Mouse (Mus musculus) G1E (cell line): ENCODE results near the gene Olfr114. TPM values are rescaled to one million over a fixed set of nuclear protein-coding genes. Genes with fewer than 3 reads are reported as not detected.

ENCODE experiments used
- ATAC-seq: 2 replicates; pipeline ENCODE4 v1.8.0; 2016; ENCODE audit warnings: mild to moderate bottlenecking; ENCODE audit not compliant: insufficient number of reproducible peaks, poor library complexity, low FRiP score, severe bottlenecking; ENCODE audit errors: extremely low read depth
- DNase-seq: peaks from one replicate; pipeline ENCODE4 v3.0.0; 2012; ENCODE audit warnings: low spot score
- H3K27me3 ChIP-seq: 2 replicates; pipeline ENCODE4 v1.6.1; 2012; ENCODE audit warnings: mild to moderate bottlenecking, low read length, inconsistent platforms; ENCODE audit not compliant: insufficient read depth
- H3K36me3 ChIP-seq: replicated peaks from 2 replicates; pipeline ENCODE3; 2012; ENCODE audit warnings: mild to moderate bottlenecking, inconsistent platforms
- H3K4me1 ChIP-seq: 2 replicates; pipeline ENCODE4 v1.6.1; 2012; ENCODE audit warnings: low read depth, low read length, inconsistent platforms, mixed read lengths; ENCODE audit not compliant: insufficient read depth
- H3K4me3 ChIP-seq: 2 replicates; pipeline ENCODE4 v1.5.1; 2012; ENCODE audit warnings: low read depth, mild to moderate bottlenecking, inconsistent platforms, low read length, moderate library complexity, mixed read lengths
- H3K9me3 ChIP-seq: replicated peaks from 2 replicates; pipeline ENCODE4 v1.6.1; 2012; ENCODE audit warnings: inconsistent platforms
- CTCF ChIP-seq: IDR thresholded peaks from 2 replicates; pipeline ENCODE4 v1.5.1; 2012; ENCODE audit warnings: low read depth, low read length, inconsistent platforms, mixed read lengths
- GATA1 ChIP-seq: IDR thresholded peaks from 2 replicates; pipeline ENCODE4 v1.6.1; 2012; ENCODE audit warnings: borderline replicate concordance, low read length, inconsistent platforms, mixed read lengths
- GATA2 ChIP-seq: IDR thresholded peaks from 2 replicates; pipeline ENCODE4 v1.6.1; 2012; ENCODE audit warnings: low read depth, low read length, inconsistent platforms, borderline replicate concordance
- POLR2AphosphoS5 ChIP-seq: IDR thresholded peaks from 2 replicates; pipeline ENCODE4 v1.6.1; 2012; ENCODE audit warnings: low read depth, low read length, inconsistent platforms; ENCODE audit not compliant: insufficient replicate concordance
- TAL1 ChIP-seq: conservative IDR thresholded peaks from 2 replicates; pipeline ENCODE4 v1.6.1; 2012; ENCODE audit warnings: low read depth, low read length, inconsistent platforms, mixed read lengths
- polyA plus RNA-seq: library from polyadenylated mRNA; stranded (reverse); fragments of >175 nt; gene quantifications from 2 replicates; pipeline ENCODE4 v1.2.3, GENCODE M21; 2012
- total RNA-seq, 2 experiments: library from RNA; stranded (forward) in 1 of 2; stranded (reverse) in 1 of 2; fragments of 200-1000 nt in 1 of 2; fragments of >200 nt in 1 of 2; fragmentation: Nextera tagmentation in 1 of 2; gene quantifications; 2 replicates each; pipeline ENCODE4 v1.2.3; 2014 to 2017

Olfr114 gene
- total RNA-seq (2014; fragmentation: Nextera tagmentation) (not detected in 2 replicates), total RNA-seq (2017) (not detected in 2 replicates), polyA plus RNA-seq (not detected in 2 replicates)

DNA sequence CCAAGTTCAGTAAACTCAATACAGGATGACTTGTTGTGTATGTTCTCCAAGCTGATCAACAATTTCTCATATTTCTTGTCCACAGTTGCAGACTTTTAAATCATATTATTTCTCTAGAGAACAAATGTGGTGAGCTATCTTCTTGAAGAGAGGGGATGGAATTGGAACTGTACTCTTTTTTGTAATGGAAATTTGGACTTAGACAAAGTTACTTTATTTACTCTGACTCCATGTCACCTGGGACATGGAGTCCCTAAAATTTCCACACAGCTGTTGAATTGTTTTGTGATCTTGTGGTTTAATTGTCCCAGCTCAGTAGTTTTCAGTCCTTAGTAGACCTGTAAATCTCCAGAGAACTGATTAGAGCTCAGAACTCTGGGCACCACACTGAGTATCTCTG lies at the start of gene Olfr114:
Gene Olfr114, minus strand, starts transcription at position 101 of the 400 bp plus-strand sequence.
- Histone ChIP-seq H3K9me3 (no peaks in the 10 kb centered on the region), H3K27me3 (no peaks in the 10 kb centered on the region), H3K36me3 (no peaks in the 10 kb centered on the region), H3K4me1 (no peaks in the 10 kb centered on the region), H3K4me3 (no peak within 1 kb of the TSS)
- no peak for ATAC-seq
- no peak for TF ChIP-seq TAL1
- no peak for TF ChIP-seq GATA1
- no peak for TF ChIP-seq GATA2
- no peak for TF ChIP-seq POLR2AphosphoS5
- TF ChIP-seq CTCF, result no peak
- DNase-seq, result no peak

DNA sequence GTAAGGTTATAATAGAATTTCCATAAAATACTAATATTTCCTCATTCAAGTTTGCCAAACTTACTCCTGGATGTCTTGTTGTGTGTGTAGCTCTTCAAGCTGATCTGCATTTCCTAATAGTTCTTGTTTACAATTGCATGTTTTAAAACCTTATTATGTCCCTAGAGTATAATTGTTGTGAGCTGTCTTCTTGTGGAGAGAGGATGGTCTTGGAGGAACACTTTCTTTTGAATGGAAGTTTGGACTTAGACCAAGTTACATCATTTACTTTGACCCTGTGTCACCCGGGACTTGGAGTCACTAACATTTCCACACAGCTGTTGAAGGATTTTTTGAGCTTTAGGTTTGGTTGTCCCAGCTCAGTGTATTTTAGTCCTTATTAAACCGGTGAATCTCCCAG lies 34.5 kb upstream of the Olfr114 start, which contains the start of the genes Olfr115 and Olfr116:
Gene Olfr115, minus strand, starts transcription at position 101 of the 400 bp plus-strand sequence.
Gene Olfr116, minus strand, starts transcription at position 191 of the 400 bp plus-strand sequence.
- DNase-seq (no peak), ATAC-seq (no peak)
- Histone ChIP-seq H3K4me1 (no peaks in the 10 kb centered on the region), H3K36me3 (no peaks in the 10 kb centered on the region), H3K4me3 (no peak within 1 kb of the TSS), H3K9me3 (peaks cover 4% of the 10 kb centered on the region), H3K27me3 (no peaks in the 10 kb centered on the region)
- TF ChIP-seq GATA2 (no peak), POLR2AphosphoS5 (no peak), CTCF (no peak), GATA1 (no peak), TAL1 (no peak)

DNA sequence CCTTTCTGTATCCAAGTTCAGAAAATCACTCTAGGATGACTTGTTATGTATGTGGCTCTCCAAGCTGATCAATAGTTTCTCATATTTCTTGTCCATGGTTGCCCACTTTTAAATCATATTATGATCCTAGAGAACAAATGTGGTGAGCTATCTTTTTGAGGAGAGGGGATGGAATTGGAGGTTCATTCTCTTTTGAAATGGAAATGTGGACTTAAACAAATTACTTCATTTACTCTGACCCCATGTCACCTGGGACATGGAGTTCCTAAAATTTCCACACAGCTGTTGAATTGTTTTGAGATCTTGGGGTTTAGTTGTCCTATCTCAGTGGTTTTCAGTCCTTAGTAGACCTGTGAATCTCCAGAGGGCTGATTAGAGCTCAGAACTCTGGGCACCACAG lies 15.0 kb downstream of the Olfr114 start, which contains the start of gene Olfr113:
Gene Olfr113, minus strand, starts transcription at position 101 of the 400 bp plus-strand sequence.
- DNase-seq (no peak), ATAC-seq (no peak)
- no peaks in the 10 kb centered on the region for H3K4me1 ChIP-seq
- H3K9me3 ChIP-seq, result no peaks in the 10 kb centered on the region
- TF ChIP-seq TAL1, result no peak
- no peak for TF ChIP-seq CTCF
- TF ChIP-seq GATA1, result no peak
- no peak for TF ChIP-seq GATA2
- TF ChIP-seq POLR2AphosphoS5, result no peak
- H3K36me3 ChIP-seq, result no peaks in the 10 kb centered on the region
- no peak within 1 kb of the TSS for H3K4me3 ChIP-seq
- no peaks in the 10 kb centered on the region for H3K27me3 ChIP-seq

DNA sequence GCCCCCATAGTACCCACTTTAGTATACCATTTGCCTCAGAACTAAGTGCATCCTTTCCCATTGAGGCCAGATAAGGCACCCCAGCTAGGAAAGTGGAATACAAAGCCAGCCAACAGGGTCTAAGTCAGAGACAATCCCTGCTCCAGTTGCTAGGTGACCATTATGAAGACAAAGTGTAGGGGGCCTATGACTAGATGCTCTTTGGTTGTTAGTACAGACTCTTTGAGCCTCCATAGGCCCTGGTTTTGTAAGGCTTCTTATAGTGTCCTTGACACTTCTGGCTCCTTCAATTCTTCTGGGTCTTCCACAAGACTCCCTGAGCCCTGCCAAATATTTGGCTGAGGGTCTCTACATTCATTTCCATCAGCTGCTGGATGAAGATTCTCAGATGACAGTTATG lies 23.2 kb downstream of the Olfr114 start, which contains the start of gene Olfr112:
Gene Olfr112, minus strand, starts transcription at position 101 of the 400 bp plus-strand sequence.
- Histone ChIP-seq H3K4me1 (no peaks in the 10 kb centered on the region), H3K36me3 (no peaks in the 10 kb centered on the region), H3K9me3 (0 out of 2 replicates have a peak, but pooled peaks cover 2% of the 10 kb centered on the region), H3K4me3 (no peak within 1 kb of the TSS), H3K27me3 (no peaks in the 10 kb centered on the region)
- TF ChIP-seq GATA1, result no peak
- DNase-seq, result no peak
- no peak for ATAC-seq

DNA sequence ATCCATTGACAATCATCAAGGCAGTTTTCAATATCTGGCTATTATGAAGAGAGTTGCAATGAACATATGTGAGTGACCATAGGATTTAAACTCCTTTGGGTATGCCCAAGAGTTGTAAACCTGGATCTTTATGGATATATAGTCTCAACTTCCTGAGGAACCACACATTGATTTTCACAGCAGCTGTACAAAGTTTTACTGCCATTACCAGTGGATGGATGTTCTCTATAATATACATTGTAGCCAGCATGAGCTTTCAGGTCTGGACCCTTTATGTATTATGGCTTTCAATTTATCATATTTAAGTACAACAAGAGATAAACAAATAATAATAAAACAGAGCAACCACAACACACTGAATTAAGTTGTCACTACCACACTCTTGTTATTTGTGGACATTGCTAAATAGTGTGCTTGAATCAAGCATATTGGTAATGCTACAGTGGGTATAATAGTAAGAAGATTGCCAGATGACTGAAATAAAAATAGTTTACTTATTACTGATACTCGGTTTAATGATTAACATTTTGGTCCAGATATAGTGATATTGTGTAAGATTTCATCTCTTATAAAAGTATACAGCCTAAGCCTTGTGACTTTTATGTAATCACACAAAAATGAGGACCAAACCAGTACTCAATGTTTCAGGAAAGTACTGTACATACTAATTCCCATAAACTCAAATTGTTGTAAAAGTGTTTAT lies 33.5 kb downstream of the Olfr114 start:
- H3K4me3 ChIP-seq, result no peak overlapping the region
- H3K4me1 ChIP-seq, result no peaks in the 10 kb centered on the region
- H3K36me3 ChIP-seq, result no peaks in the 10 kb centered on the region
- DNase-seq (no peak), ATAC-seq (no peak)
- H3K27me3 ChIP-seq, result no peaks in the 10 kb centered on the region
- H3K9me3 ChIP-seq, result no peaks in the 10 kb centered on the region
- TF ChIP-seq CTCF, result no peak
- TF ChIP-seq GATA2, result no peak
- no peak for TF ChIP-seq POLR2AphosphoS5
- no peak for TF ChIP-seq GATA1
- TF ChIP-seq TAL1, result no peak

DNA sequence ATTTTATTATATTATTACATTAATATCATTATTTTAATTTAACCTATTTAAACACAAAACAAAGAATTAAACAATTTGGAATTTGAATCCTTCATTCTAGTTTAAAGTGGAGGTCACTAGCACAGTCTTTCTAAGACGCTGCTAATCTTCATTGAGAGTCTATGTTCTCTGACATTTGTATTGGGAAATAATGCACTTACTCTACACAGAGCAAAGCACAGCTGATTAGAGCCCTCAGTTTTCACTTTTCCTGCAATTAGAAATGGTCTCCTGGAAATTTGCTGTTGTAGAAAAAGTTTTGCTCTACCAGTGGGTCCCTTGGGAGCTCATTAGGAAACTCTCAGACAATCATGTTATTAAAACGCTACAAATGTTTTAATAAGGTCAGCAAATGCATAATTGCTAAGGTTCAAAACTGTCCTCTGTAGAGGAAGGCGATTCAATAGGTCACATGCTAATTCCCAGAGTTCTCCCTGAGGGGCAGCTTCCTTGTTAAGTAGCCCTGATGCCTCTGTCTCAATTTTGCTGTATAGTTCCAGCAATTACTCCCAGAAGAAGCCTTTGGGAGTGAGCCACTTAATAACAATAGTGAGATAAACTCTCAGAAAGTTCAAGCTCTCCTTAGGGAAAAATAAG lies 48.6 kb downstream of the Olfr114 start:
- H3K9me3 ChIP-seq, result no peaks in the 10 kb centered on the region
- no peak overlapping the region for H3K4me3 ChIP-seq
- no peaks in the 10 kb centered on the region for H3K27me3 ChIP-seq
- H3K36me3 ChIP-seq, result no peaks in the 10 kb centered on the region
- ATAC-seq, result no peak
- no peaks in the 10 kb centered on the region for H3K4me1 ChIP-seq
- TF ChIP-seq GATA1 (no peak), POLR2AphosphoS5 (no peak), GATA2 (no peak), TAL1 (no peak), CTCF (no peak)
- DNase-seq, result no peak
